Mouse (Mus musculus) ES-E14 (cell line): ENCODE results near the gene 4933436I01Rik.

Source experiments
- HCFC1 ChIP-seq: IDR thresholded peaks from 2 replicates; pipeline ENCODE4 v1.6.1; 2012; ENCODE audit warnings: low read length, inconsistent platforms, borderline replicate concordance; ENCODE audit not compliant: insufficient read depth
- MAFK ChIP-seq: IDR thresholded peaks from 2 replicates; pipeline ENCODE4 v1.6.1; 2014; ENCODE audit warnings: mild to moderate bottlenecking, low read depth, low read length, inconsistent platforms; ENCODE audit not compliant: insufficient read depth
- ZC3H11A ChIP-seq: IDR thresholded peaks from 2 replicates; pipeline ENCODE4 v1.6.1; 2012; ENCODE audit warnings: low read depth, mild to moderate bottlenecking, inconsistent platforms, low read length, borderline replicate concordance
- ZNF384 ChIP-seq: IDR thresholded peaks from 2 replicates; pipeline ENCODE4 v1.6.1; 2012; ENCODE audit warnings: low read depth, low read length, inconsistent platforms

DNA sequence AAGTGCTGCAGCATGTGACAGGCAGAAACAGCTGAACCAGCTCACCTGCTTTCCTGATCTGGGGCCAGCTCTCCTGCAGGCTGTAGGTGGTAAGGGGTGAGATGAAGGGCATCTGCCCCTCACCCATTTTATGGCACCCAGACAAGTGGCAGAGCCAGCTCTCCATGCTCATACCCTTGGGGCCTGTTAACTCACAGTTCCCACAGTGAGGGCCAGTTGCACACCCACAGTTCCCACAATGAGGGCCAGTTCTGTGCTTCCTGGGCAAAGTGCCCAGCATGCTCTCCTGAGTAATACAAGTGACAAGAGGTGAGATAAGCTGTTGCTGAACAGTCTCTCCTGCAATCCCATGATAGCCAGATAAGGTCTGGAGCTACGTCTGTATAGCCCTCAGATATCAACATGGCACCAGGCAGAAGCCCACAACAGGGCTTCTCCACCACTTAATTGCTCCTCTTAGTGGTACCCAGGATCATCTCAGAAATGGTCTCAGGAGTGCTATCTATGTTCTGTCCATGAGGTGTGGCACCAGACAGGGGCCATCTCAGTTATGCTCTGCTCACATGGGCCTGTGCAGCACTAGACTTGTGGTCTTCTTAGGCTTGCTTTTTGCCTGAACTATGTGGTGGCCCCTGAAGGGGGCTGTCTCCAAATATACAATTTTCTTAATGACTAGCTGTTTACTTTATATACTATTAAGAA, 3.7 kb upstream of the 4933436I01Rik start:
- no peak for TF ChIP-seq MAFK
- TF ChIP-seq HCFC1 = no peak
- TF ChIP-seq ZC3H11A = no peak
- no peak for TF ChIP-seq ZNF384
